In the genomic region with DNA sequence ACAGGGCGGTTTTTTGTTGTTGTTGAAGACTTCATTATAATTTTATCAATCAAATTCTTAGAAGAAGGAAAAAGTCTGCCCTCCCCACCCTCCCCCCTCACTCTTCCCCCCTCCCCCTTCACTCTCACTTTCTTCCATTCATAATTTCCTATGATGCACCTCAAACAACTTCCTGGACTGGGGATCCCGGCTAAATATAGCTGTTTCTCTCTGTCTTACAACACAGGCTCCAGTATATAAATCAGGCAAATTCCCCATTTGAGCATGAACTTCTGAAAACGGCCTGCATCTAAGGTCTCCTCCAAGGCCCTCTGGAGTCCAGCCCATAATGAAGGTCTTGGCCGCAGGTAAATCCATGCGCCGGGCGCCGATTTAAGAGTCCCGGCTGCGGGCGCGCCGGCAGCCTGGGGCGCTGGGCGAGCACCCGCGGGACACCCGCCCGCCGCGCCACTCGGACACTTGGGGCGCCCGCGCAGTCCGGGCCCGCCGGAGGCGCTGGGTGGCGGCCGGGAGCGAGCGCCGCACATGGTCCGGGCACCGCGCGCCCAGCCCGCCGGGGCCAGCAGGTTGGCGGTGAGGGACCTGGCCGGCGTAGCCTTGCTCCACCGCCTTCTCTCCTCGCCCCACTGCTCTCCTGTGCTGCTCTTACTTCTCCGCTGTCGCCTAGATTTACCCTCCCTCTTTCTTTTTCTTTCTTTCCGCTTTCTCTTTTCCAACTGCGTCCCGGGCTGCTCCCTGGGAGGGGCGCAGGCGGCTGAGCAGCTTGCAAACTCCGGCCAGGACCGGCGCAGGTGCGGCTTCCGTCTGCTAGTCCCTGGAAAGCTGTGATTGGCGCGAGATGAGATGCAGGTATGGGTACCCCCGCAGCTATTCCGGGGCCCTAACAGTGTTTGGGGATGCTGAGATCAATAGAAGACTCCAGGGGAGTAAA, we compare ENCODE assay signal across 8 mouse cellular contexts. TPM values are rescaled to one million over a fixed set of nuclear protein-coding genes. Genes with fewer than 3 reads are reported as not detected.
A peak's percentile ranks its signal among the peaks of the same experiment; 100 is the strongest.
DNase-seq lines count a peak whose midpoint lies in the region; ATAC-seq and TF ChIP-seq lines count a peak whose summit lies in the region.

No protein-coding gene starts in this region.

- ATAC-seq in lung, embryonic 16.5 days (ENCODE audit: low read depth) = peak; percentile 70

- 1% methylated on average over 46 of the region's 61 CpGs for WGBS in lung, embryonic 16.5 days
- WGBS in small intestine, adult 2 months = under 1% methylated on average over 61 of the region's 61 CpGs

- H3K27me3 ChIP-seq in lung, embryonic 16.5 days (ENCODE audit: control insufficient read depth, insufficient read depth, low read depth, low read length) = peaks cover 38% of the 10 kb centered on the region
- no peaks in the 10 kb centered on the region; the same call in 1 of the 2 replicates for H3K27me3 ChIP-seq in small intestine, adult 2 months (ENCODE audit: control insufficient read depth, insufficient read depth, low read length)

- peak overlapping the region; percentile 72 for H3K4me2 ChIP-seq in lung, embryonic 16.5 days (ENCODE audit: low read depth, low read length)

- intact Hi-C loops in gastrocnemius, adult 2 months (cut with DNase I) = no loop called here

- peak overlapping the region; percentile 66 for H3K9ac ChIP-seq in lung, embryonic 16.5 days (ENCODE audit: low read length)

- peak overlapping the region; percentile 76 for H3K27ac ChIP-seq in gastrocnemius, adult 2 months
- no peak overlapping the region for H3K27ac ChIP-seq in lung, embryonic 16.5 days (ENCODE audit: low read length)
- peak overlapping the region; percentile 83 for H3K27ac ChIP-seq in small intestine, adult 2 months (ENCODE audit: insufficient read depth, low read depth, low read length)

- no peak for TF ChIP-seq POLR2A in small intestine, adult 2 months (IDR thresholded peaks at IDR 0.05; ENCODE audit: low read depth, low read length)

- peak; percentile 36; the same call in 1 of the 2 replicates for TF ChIP-seq CTCF in gastrocnemius, adult 2 months (IDR thresholded peaks at IDR 0.05)
- no peak for TF ChIP-seq CTCF in small intestine, adult 2 months (IDR thresholded peaks at IDR 0.05; ENCODE audit: extremely low read depth, insufficient read length, insufficient replicate concordance, low read depth, low read length)

- peaks cover 40% of the 10 kb centered on the region for H3K4me1 ChIP-seq in lung, embryonic 16.5 days (replicated peaks; ENCODE audit: control insufficient read depth, insufficient read depth, low read length)
- H3K4me1 ChIP-seq in small intestine, adult 2 months (ENCODE audit: control insufficient read depth, insufficient read depth, insufficient read length, low read length) = peaks cover 34% of the 10 kb centered on the region

- no peaks in the 10 kb centered on the region for H3K9me3 ChIP-seq in lung, embryonic 16.5 days (ENCODE audit: control insufficient read depth, low read length)

- H3K36me3 ChIP-seq in lung, embryonic 16.5 days (ENCODE audit: control insufficient read depth, insufficient read depth, low read length) = no peaks in the 10 kb centered on the region
- peaks cover 4% of the 10 kb centered on the region; the same call in 1 of the 2 replicates for H3K36me3 ChIP-seq in small intestine, adult 2 months (ENCODE audit: control insufficient read depth, insufficient read depth, low read length)

- peak overlapping the region; percentile 83 for H3K4me3 ChIP-seq in gastrocnemius, adult 2 months
- peak overlapping the region; percentile 63 for H3K4me3 ChIP-seq in lung, embryonic 16.5 days (ENCODE audit: low read length)
- H3K4me3 ChIP-seq in small intestine, adult 2 months (ENCODE audit: low read depth, low read length) = peak overlapping the region; percentile 80

- DNase-seq in gastrocnemius, adult 2 months = peak; percentile 78
- DNase-seq in gastrocnemius, adult 18-20 months (ENCODE audit: low spot score) = no peak
- DNase-seq in adrenal gland, postnatal 10 days = peak; percentile 80
- DNase-seq in gastrocnemius, postnatal 25 days = peak; percentile 41
- DNase-seq in kidney, adult 11 months = peak; percentile 37
- DNase-seq in right cerebral cortex, postnatal 14 days = no peak

RNA-seq across cellular contexts. Expression of gene Lif, which starts 9.2 kb away (rescaled TPM):
- total RNA-seq in gastrocnemius, adult 2 months (2021) = under 1 TPM; 0.17 to 0.23 TPM
- under 1 TPM; 0.11 to 0.21 TPM for total RNA-seq in gastrocnemius, adult 18-20 months (2021)
- under 1 TPM; 0.30 to 0.69 TPM for total RNA-seq in adrenal gland, postnatal 10 days (2021)
- total RNA-seq in gastrocnemius, postnatal 25 days (2021) = under 1 TPM; 0.26 to 0.43 TPM
- 0.44 and 0.68 TPM in 2 replicates for polyA plus RNA-seq in lung, embryonic 16.5 days (2015; fragmentation: Nextera tagmentation; extraction: Ambion mirVana)
- 1.5 and 5.6 TPM in 2 replicates for polyA plus RNA-seq in small intestine, adult 2 months (2012; rRNA removed)

RNA-seq across cellular contexts. Expression of gene Osm, which starts 30.3 kb away (rescaled TPM):
- not detected for total RNA-seq in gastrocnemius, adult 2 months (2021)
- not detected for total RNA-seq in gastrocnemius, adult 18-20 months (2021)
- under 1 TPM in 1 of 2 experiments, not detected in 1; 0.18 TPM for total RNA-seq in adrenal gland, postnatal 10 days (2021)
- total RNA-seq in gastrocnemius, postnatal 25 days (2021) = not detected
- 0.25 and 0.28 TPM in 2 replicates for polyA plus RNA-seq in lung, embryonic 16.5 days (2015; fragmentation: Nextera tagmentation; extraction: Ambion mirVana)
- polyA plus RNA-seq in small intestine, adult 2 months (2012; rRNA removed) = 0.19 and 0.48 TPM in 2 replicates

RNA-seq across cellular contexts. Expression of gene Castor1, which starts 48.5 kb away (rescaled TPM):
- total RNA-seq in gastrocnemius, adult 2 months (2021) = 1 to 10 TPM; 2.0 to 2.6 TPM
- total RNA-seq in gastrocnemius, adult 18-20 months (2021) = 1 to 10 TPM; 1.8 to 2.9 TPM
- 1 to 10 TPM; 5.6 to 8.3 TPM for total RNA-seq in adrenal gland, postnatal 10 days (2021)
- 1 to 10 TPM; 1.8 to 4.4 TPM for total RNA-seq in gastrocnemius, postnatal 25 days (2021)
- 6.5 and 9.1 TPM in 2 replicates for polyA plus RNA-seq in lung, embryonic 16.5 days (2015; fragmentation: Nextera tagmentation; extraction: Ambion mirVana)
- polyA plus RNA-seq in small intestine, adult 2 months (2012; rRNA removed) = 2.6 and 2.7 TPM in 2 replicates

Comparison
In these comparisons a context has a peak if more than half of its experiments do, and no peak if none do; other contexts are left out.
1. DNase-seq: peak in gastrocnemius, adult 2 months (single experiment), adrenal gland, postnatal 10 days (single experiment), gastrocnemius, postnatal 25 days (single experiment) and kidney, adult 11 months (single experiment); none in gastrocnemius, adult 18-20 months (single experiment) and right cerebral cortex, postnatal 14 days (single experiment).
2. Peak in every context shown above with its lines, with median percentiles within 50 percentile points of each other: H3K4me3 ChIP-seq.